Mouse (Mus musculus): ENCODE data around the gene Obp2b.
"Not testable (repeated sequence)": the region's sequence is repeated elsewhere in the genome, so short reads cannot be mapped to it uniquely, and the experiment has no call there.

Gene Obp2b

GRCm38 (mm10) chr2:25736709-25737108, at the start of gene Obp2b:
Gene Obp2b, plus strand, starts transcription at chr2:25737009.
- not testable (repeated sequence) for DNase-seq

- peak; percentile 65 to 84 for DNase-seq
Measured at GRCm38 (mm10) chr2:25694605-25695004, 42.2 kb upstream of the Obp2b start.

DNA sequence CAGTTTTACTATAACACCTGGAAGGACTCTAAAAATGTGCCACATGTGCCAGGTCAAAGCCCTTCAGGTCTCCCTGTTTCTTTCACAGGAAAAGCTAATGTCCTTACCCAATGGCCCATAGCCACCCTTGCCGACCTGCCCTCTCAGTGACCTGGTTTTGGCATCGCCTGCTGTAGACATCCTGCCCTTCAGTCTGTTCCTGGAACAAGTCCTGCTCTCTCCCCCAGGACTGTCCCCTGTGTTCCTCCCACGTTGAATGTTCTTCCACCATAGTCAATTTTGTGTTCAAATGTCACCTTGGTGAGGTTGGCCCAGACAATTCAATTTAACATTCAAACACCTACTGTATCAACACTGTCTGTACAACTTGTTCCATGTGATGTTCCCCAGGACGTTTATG, 39.9 kb upstream of the Obp2b start:
- no peak for DNase-seq

DNA sequence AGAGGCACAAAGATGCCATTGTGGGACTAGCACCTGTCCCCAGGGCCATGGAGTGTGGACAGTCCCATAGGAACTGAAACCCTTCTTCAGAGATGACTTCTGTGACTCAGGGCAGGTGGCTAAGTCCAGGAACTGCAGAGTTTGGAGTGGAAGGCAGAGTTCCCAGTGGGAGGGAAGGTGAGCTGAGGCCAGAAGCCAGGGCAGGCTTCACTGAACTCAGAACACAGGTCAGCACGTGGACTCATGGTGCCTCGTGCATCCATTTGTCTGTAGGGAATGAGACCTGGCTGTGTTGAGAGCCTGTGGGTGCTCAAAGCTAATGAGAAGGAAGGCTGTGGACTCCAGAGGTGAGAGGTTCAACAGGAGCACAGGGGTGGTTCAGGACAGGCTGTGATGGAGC, 38.1 kb upstream of the Obp2b start:
- no peak for DNase-seq

- DNase-seq: not testable (repeated sequence)
Measured at GRCm38 (mm10) chr2:25699743-25700142, 37.1 kb upstream of the Obp2b start, which contains the start of gene Obp2a. Gene Obp2a, plus strand, starts transcription at chr2:25700043.

DNA sequence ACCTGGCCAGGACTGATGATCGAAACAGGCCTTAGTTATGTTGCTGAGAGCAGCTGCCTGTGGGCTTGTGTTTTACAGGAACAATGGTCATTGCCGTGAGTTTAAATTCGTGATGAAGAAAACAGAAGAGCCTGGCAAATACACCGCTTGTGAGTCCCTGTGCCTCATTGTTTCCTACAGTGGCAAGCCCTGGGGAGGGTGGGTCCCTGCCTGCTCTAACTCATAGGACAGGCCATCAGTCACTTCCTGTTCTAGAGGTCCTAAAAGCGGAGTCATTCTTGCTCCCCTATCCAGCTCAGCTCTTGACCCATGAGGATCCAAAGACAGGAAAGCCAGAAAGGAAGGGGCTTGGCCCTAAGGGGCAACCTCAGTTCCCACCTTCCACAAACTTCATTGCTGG, 35.8 kb upstream of the Obp2b start:
- no peak for DNase-seq

DNA sequence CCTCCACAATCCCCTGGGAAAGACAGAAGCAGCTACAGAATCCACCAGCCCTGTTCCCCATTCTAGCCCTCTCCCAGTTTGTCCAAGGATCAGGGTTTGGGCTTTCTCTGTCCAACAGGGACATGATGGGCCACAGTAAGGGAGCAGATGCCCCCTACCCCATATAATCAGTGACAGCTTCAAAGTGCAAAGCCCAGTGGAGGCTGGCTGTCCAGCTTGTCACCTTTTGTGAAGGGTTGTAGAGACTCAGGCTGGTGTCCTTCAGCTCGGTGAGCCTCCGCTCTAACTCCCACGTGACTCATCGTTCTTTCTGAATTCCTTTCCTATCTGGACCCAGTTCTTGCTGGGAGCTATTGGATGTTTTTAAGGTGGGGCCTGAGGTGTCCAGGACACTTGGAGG, 33.1 kb upstream of the Obp2b start:
- DNase-seq: no peak

- peak; percentile 87 to 91 for DNase-seq
Measured at GRCm38 (mm10) chr2:25706643-25707481, 29.9 kb upstream of the Obp2b start, which contains the start of gene Bmyc. Gene Bmyc, plus strand, starts transcription at chr2:25706739.

GRCm38 (mm10) chr2:25708121-25708520, 28.7 kb upstream of the Obp2b start:
- peak; percentile 29 to 67 for DNase-seq

GRCm38 (mm10) chr2:25709056-25709455, 27.8 kb upstream of the Obp2b start:
- not testable (repeated sequence) for DNase-seq

GRCm38 (mm10) chr2:25709791-25710190, 27.0 kb upstream of the Obp2b start:
- not testable (repeated sequence) for DNase-seq

DNA sequence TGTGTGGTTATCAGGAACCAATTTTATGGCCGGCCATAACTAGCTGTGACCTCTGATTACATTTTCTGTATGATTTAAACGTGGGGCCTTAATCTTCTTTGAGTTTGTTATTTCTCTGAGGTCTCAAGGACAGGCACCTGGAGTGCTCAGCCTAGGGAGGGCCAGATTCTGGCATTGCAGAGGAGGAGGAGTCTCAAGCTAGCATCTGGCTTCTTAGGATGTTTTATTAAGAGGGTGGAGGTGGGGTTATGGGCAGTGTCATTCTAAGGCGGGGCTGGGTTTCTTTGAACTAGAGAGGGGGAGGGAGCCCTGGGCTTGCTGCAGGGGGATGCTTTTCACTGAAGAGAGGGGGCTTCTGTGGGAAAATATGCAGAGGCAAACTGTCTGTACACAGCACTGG, 25.2 kb upstream of the Obp2b start:
- not testable (repeated sequence) for DNase-seq

DNA sequence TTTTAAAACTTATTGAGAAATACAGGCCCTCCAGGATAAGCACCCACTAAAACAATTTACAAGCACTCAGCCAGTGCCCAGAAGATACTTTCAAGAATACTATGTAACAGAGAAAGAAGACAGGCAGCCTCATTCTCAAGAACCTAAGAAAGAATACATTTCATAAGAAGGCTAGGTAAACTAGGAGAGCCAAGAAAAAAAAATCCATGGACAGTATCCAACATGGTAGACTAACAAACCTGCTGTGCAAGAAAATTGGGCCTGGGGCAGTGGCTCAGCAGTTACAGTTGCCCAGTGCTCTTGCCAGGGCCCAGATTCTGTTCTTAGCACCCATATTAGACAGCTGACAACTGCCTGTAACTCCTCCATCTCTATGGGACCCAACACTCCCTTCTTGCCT, 19.6 kb upstream of the Obp2b start:
- no peak for DNase-seq

DNA sequence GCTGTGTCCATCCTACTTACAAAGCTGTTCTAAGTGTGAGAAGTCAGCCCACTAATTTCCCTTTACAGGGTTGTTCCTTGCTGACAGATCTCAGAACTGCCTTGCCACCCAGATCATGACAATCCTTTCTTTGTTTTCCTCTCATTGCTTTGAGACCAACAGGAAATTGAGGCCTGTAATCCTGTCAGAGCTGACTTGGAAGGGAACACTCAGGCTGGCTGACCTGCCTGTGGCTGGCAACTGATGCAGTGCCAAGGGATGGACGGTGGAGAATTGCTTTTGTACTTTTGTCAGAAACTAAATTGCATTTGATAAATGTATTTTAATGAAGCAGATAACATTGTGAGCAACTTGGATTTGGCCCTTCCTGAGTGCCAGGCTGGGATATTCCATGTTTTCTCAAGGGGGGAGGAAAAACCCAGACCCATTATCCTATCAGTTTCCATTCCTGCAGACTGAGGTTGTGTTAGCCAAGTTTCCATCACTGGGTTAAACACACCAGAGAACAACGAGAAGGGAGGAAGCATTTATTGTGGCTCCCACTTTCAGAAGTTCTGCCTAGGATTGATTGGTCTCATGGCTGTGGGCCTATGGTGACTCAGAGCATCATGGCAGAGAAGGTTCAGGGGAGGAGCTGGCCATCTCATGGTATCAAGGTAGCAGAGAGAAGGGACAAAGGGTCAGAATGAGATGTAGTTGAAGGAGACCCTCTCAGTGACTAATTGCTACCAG, 3.4 kb upstream of the Obp2b start:
- no peak for DNase-seq

DNA sequence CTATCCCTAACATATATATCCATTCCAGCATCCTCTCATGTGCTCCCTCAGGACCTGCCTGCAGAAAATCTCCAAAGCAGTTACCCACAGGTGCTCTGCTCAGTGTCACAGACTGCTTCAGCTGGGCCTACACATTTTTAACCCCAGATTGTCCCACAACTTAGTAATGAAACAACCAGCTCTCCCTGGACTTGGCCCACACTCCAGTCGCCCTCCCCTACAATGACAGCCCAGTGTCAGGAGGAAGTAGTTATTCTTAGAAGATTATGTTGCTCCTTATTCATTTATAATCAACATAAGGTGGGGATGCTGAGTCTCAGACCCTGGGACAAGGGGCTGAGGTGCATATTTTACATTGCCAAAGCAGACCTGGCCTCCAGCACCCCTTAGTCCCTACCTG, 4.9 kb downstream of the Obp2b start:
- no peak for DNase-seq

DNA sequence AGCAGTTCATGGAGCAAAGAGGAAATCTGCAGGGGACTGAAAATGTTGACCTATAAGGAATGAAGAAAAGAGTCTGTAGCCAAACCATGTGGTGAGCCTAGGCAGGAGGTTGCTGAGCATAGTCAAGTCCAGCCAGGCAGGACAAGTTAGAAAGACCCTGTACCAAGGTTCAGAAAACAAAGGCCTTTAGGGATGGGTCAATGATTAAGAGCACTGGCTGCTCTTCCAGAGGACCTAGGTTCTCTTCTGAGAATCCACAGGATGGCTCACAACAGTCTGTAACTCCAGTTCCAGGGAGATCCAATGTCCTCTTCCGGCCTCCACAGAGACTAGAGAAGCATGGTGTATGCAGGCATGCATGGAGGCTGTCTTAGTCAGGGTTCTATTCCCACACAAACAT, 17.4 kb downstream of the Obp2b start:
- DNase-seq: no peak

GRCm38 (mm10) chr2:25758064-25758625, 21.3 kb downstream of the Obp2b start:
- DNase-seq: no peak

GRCm38 (mm10) chr2:25765269-25765668, 28.5 kb downstream of the Obp2b start, which contains the start of gene Lcn3:
Gene Lcn3, plus strand, starts transcription at chr2:25765569.
- no peak for DNase-seq

DNA sequence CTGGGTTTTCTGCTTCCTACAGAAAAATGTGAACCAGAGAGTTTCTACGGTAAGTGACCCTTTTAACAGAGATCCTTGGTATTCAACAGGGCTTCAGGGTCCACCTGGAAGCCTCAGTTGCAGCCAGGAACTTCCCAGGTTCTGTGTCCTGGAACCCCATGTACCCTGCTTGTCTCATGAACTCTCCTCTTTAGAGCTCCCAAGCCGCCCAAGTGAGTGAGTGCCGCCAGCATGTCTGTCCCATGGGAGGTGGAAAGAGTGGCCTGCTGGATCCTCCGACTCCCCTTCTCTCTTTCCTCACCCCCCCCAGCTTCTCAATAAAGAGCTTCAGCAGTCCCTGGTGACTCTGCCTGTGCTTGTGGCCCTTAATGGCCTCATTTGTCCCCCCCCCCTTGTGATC, 31.0 kb downstream of the Obp2b start:
- DNase-seq: no peak

DNA sequence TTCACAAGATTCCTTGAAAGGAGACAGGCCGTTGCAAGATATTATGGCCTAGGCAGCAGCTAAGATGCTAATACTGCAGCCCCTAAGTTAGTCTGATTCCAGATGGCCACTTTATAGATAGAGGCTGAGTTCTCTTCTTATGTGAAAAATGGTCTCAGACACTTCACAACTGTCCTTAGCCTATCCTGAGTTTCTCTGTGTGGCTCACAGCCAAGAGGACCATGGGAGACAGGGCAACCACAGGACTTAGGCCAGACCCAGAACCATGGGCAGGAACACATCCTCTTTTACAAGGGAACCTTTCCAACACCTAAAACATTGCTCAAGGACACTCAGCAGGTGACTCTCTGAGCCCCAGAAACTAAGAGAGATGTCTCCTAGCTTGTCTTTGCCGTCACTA, 36.7 kb downstream of the Obp2b start:
- peak; percentile 27 to 46 for DNase-seq

- DNase-seq: no peak
Measured at GRCm38 (mm10) chr2:25774640-25775039, 37.8 kb downstream of the Obp2b start.

- DNase-seq: peak in 1 of 2 experiments; percentile 19
Measured at GRCm38 (mm10) chr2:25775991-25776390, 39.2 kb downstream of the Obp2b start.

DNA sequence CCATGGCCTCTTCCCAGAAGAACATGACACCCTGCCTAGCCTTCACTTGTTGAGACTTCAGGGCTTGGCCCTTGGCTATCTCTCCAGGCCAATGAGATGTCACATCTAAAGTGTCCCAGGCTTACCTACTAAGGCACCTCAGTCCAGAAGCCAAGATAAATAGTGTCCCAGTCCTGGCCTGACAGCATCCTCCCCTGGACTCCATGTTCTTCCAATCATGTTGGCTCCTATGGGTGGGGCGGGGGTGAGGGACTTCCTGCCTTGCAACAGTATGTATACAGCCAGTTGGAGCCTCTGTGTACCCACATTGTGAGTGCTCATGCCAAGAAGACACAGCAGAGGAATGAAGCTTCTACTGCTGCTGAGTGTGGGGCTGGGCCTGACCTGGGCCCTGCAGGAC, 39.9 kb downstream of the Obp2b start, which contains the start of gene Lcn11:
TSS of gene Lcn11 (plus strand) at position 301 of the 400 bp plus-strand sequence.
- no peak for DNase-seq
